Mouse (Mus musculus) small intestine, adult 2 months (tissue): ENCODE measurements at regions not wholly inside any gene's neighbourhood (a gene's known extent, or its start where the extent isn't known, plus 50 kb on each side); places are given as distances from the start of the nearest gene placed in this dataset.

ENCODE experiments used
- CTCF ChIP-seq: fragments of 200-500 bp; IDR thresholded peaks from 2 replicates; pipeline ENCODE4 v1.5.1; 2012; ENCODE audit warnings: low read depth, mild to moderate bottlenecking, control low read depth, inconsistent platforms, low read length, moderate library complexity, mixed read lengths; ENCODE audit not compliant: insufficient replicate concordance, insufficient read length; ENCODE audit errors: extremely low read depth
- POLR2A ChIP-seq: fragments of 200-500 bp; IDR thresholded peaks from 2 replicates; pipeline ENCODE4 v1.6.1; 2012; ENCODE audit warnings: low read depth, mild to moderate bottlenecking, control low read depth, inconsistent platforms, low read length, moderate library complexity

GRCm38 (mm10) chr10:53436023-53436475 lies 56.3 kb upstream of the Cep85l start:
- TF ChIP-seq POLR2A = no peak
- no peak for TF ChIP-seq CTCF
